Mouse (Mus musculus): ENCODE results near the gene Cdcp1. TPM values are rescaled to one million over a fixed set of nuclear protein-coding genes. Genes with fewer than 3 reads are reported as not detected.

Cdcp1 gene
- polyA plus RNA-seq, 1 experiment: 0.05 TPM

DNA sequence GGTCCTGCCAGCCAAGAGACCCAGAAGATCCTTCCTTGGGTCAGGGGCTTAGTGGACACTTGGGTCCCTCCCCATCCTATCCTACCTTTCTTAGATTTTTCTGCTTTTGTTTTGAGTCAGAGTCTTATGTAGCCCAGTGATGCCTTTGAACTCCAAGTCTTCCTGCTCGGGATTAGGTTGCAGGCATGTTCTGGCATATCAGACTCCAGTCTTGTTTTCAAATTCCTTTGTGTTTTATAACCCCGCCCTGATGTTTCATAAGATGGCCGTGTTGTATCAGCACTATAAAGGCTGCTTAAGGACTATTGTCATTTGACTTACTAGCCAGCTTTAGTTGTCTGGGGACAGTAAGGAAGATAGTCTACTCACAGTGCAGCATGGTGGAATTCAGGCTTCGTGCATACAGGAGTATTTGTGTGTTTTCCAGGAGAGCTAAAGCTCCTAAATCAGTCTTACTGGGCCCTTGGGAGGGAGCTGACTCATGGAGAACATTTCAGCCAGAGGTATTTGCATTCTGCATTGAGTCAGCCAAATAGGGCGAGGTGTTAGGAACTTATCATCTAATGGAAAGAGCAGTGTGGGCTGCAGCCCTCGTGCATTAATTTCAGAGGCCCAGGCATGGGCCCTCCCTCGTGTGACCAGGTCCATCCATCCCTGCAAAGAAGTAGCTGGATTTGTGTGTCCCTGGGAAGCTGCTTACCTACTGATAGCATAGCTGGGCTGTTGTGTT lies 78.7 kb downstream of the Cdcp1 start:
- no peak for TF ChIP-seq CTCF (IDR thresholded peaks at IDR 0.05; ENCODE audit: control insufficient read depth, insufficient read depth, insufficient replicate concordance, low read depth, low read length)
- no peak for TF ChIP-seq POLR2A (IDR thresholded peaks at IDR 0.05; ENCODE audit: control insufficient read depth, low read depth, low read length)
- no peak overlapping the region for H3K4me3 ChIP-seq (ENCODE audit: control insufficient read depth, low read depth, low read length)
- H3K4me1 ChIP-seq (ENCODE audit: control insufficient read depth, insufficient read depth, low read length): no peaks in the 10 kb centered on the region
- no peaks in the 10 kb centered on the region for H3K27me3 ChIP-seq (ENCODE audit: control insufficient read depth, insufficient read depth, low read length)
- H3K36me3 ChIP-seq (ENCODE audit: control insufficient read depth, insufficient read depth, low read length): no peaks in the 10 kb centered on the region; the same call in 1 of the 2 replicates
- H3K27ac ChIP-seq (ENCODE audit: control insufficient read depth, insufficient read depth, low read depth, low read length): no peak overlapping the region

DNA sequence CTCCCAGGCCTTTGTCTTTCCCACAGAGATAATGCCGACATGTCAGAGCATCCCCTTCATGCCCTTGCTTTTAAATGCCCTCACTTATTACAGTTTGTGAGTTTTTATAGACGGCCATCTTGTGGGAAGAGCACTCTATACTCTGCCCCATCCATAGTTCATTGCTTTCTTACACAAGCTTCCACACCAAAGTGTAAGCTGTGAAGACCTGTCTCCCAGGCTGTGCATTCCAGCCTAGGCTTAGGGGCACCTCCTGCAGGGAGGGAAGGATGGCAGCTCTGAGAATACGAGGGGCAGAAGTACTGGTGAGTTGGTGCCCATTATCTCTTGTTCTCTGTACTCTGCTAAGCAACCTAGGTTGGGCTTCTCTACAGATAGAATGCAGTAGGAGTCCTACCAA lies 82.8 kb downstream of the Cdcp1 start:
- H3K4me3 ChIP-seq (ENCODE audit: control insufficient read depth, low read depth, low read length): no peak overlapping the region
- TF ChIP-seq CTCF (IDR thresholded peaks at IDR 0.05; ENCODE audit: control insufficient read depth, insufficient read depth, insufficient replicate concordance, low read depth, low read length): no peak
- TF ChIP-seq POLR2A (IDR thresholded peaks at IDR 0.05; ENCODE audit: control insufficient read depth, low read depth, low read length): no peak
- H3K27ac ChIP-seq (ENCODE audit: control insufficient read depth, insufficient read depth, low read depth, low read length): no peak overlapping the region
- H3K27me3 ChIP-seq (ENCODE audit: control insufficient read depth, insufficient read depth, low read length): no peaks in the 10 kb centered on the region
- no peaks in the 10 kb centered on the region for H3K4me1 ChIP-seq (ENCODE audit: control insufficient read depth, insufficient read depth, low read length)
- peaks cover 2% of the 10 kb centered on the region for H3K36me3 ChIP-seq (ENCODE audit: control insufficient read depth, insufficient read depth, low read length)

GRCm38 (mm10) chr9:123127663-123128062 lies 88.2 kb downstream of the Cdcp1 start:
- H3K27me3 ChIP-seq (ENCODE audit: control insufficient read depth, insufficient read depth, low read length): no peaks in the 10 kb centered on the region
- TF ChIP-seq CTCF (IDR thresholded peaks at IDR 0.05; ENCODE audit: control insufficient read depth, insufficient read depth, insufficient replicate concordance, low read depth, low read length): no peak
- H3K4me3 ChIP-seq (ENCODE audit: control insufficient read depth, low read depth, low read length): no peak overlapping the region
- peaks cover 2% of the 10 kb centered on the region for H3K36me3 ChIP-seq (ENCODE audit: control insufficient read depth, insufficient read depth, low read length)
- no peaks in the 10 kb centered on the region for H3K4me1 ChIP-seq (ENCODE audit: control insufficient read depth, insufficient read depth, low read length)
- no peak overlapping the region for H3K27ac ChIP-seq (ENCODE audit: control insufficient read depth, insufficient read depth, low read depth, low read length)

DNA sequence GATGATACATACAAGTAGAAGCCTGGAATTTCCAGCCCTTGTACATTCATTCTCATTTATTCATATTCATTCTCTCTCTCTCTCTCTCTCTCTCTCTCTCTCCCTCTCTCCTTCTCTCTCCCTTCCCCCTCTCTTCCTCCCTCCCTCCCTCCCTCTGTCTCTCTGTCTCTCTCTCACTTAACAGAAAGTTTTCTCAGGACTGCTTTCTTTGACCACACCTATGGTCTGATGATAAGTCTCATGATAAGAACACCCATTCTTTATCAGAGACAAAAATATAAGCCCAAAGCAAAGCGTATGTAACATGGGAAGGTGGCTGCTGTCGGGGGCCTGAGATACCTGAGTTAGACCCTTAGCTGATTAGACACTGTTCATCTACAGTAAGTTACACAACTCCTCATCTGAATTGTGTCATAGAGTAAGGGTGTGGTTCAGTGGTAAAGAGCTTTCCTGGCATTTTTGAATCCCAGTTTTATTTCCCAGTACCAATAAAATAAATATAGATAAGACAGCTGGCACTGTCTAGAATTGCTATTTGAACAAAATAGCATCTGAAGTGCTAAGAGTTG lies 91.3 kb downstream of the Cdcp1 start:
- Histone ChIP-seq H3K4me1 (ENCODE audit: control insufficient read depth, insufficient read depth, low read length) (no peaks in the 10 kb centered on the region), H3K4me3 (ENCODE audit: control insufficient read depth, low read depth, low read length) (no peak overlapping the region), H3K27me3 (ENCODE audit: control insufficient read depth, insufficient read depth, low read length) (no peaks in the 10 kb centered on the region), H3K27ac (ENCODE audit: control insufficient read depth, insufficient read depth, low read depth, low read length) (no peak overlapping the region), H3K36me3 (ENCODE audit: control insufficient read depth, insufficient read depth, low read length) (no peaks in the 10 kb centered on the region)
- TF ChIP-seq POLR2A (IDR thresholded peaks at IDR 0.05; ENCODE audit: control insufficient read depth, low read depth, low read length) (no peak), CTCF (IDR thresholded peaks at IDR 0.05; ENCODE audit: control insufficient read depth, insufficient read depth, insufficient replicate concordance, low read depth, low read length) (no peak)

GRCm38 (mm10) chr9:123123571-123124412 lies 92.0 kb downstream of the Cdcp1 start:
- Histone ChIP-seq H3K27ac (ENCODE audit: control insufficient read depth, insufficient read depth, low read depth, low read length) (no peak overlapping the region), H3K27me3 (ENCODE audit: control insufficient read depth, insufficient read depth, low read length) (no peaks in the 10 kb centered on the region), H3K4me1 (ENCODE audit: control insufficient read depth, insufficient read depth, low read length) (no peaks in the 10 kb centered on the region), H3K36me3 (ENCODE audit: control insufficient read depth, insufficient read depth, low read length) (no peaks in the 10 kb centered on the region), H3K4me3 (ENCODE audit: control insufficient read depth, low read depth, low read length) (no peak overlapping the region)
- TF ChIP-seq POLR2A (IDR thresholded peaks at IDR 0.05; ENCODE audit: control insufficient read depth, low read depth, low read length): no peak
- TF ChIP-seq CTCF (IDR thresholded peaks at IDR 0.05; ENCODE audit: control insufficient read depth, insufficient read depth, insufficient replicate concordance, low read depth, low read length): peak; percentile 35; the same call in 1 of the 2 replicates

GRCm38 (mm10) chr9:123123017-123123416 lies 92.8 kb downstream of the Cdcp1 start:
- H3K4me3 ChIP-seq (ENCODE audit: control insufficient read depth, low read depth, low read length): no peak overlapping the region
- TF ChIP-seq CTCF (IDR thresholded peaks at IDR 0.05; ENCODE audit: control insufficient read depth, insufficient read depth, insufficient replicate concordance, low read depth, low read length) (no peak), POLR2A (IDR thresholded peaks at IDR 0.05; ENCODE audit: control insufficient read depth, low read depth, low read length) (no peak)
- no peaks in the 10 kb centered on the region for H3K4me1 ChIP-seq (ENCODE audit: control insufficient read depth, insufficient read depth, low read length)
- H3K27ac ChIP-seq (ENCODE audit: control insufficient read depth, insufficient read depth, low read depth, low read length): no peak overlapping the region
- no peaks in the 10 kb centered on the region for H3K36me3 ChIP-seq (ENCODE audit: control insufficient read depth, insufficient read depth, low read length)
- H3K27me3 ChIP-seq (ENCODE audit: control insufficient read depth, insufficient read depth, low read length): no peaks in the 10 kb centered on the region

Other genes with a start within 250 kb of the Cdcp1 start
- 7.3 and 8.0 TPM in 2 replicates for gene Tmem42, start 194.7 kb downstream of the Cdcp1 start, polyA plus RNA-seq (2012; rRNA removed)
- gene Tgm4, start 181.3 kb downstream of the Cdcp1 start, polyA plus RNA-seq (2012; rRNA removed): 0.16 and 0.28 TPM in 2 replicates
- gene Zdhhc3, start 102.8 kb downstream of the Cdcp1 start, polyA plus RNA-seq (2012; rRNA removed): 20.6 and 24.7 TPM in 2 replicates
- 15.3 and 20.3 TPM in 2 replicates for gene Exosc7, start 102.8 kb downstream of the Cdcp1 start, polyA plus RNA-seq (2012; rRNA removed)
- gene Clec3b, start 65.1 kb downstream of the Cdcp1 start, polyA plus RNA-seq (2012; rRNA removed): 7.8 and 14.0 TPM in 2 replicates
- gene Tmem158, start 44.7 kb upstream of the Cdcp1 start, polyA plus RNA-seq (2012; rRNA removed): 0.26 and 0.70 TPM in 2 replicates
- gene Lars2, start 150.9 kb upstream of the Cdcp1 start, polyA plus RNA-seq (2012; rRNA removed): 398 and 685 TPM in 2 replicates

Measured in testis, adult 2 months (tissue).